Mouse (Mus musculus) lung, postnatal 0 days (tissue): ENCODE data around the gene Acy3. TPM values are rescaled to one million over a fixed set of nuclear protein-coding genes. Genes with fewer than 3 reads are reported as not detected.

ENCODE experiments used
- ATAC-seq: fragments of 200-750 bp; cut with Nextera tagmentation; 2 replicates; pipeline ENCODE4 v1.8.0; 2017; ENCODE audit warnings: moderate library complexity
- DNase-seq: peaks from one replicate; pipeline ENCODE4 v3.0.0-alpha.2; 2016; ENCODE audit warnings: low spot score
- H3K27ac ChIP-seq: fragments of 300-500 bp; sonication (generic); 2 replicates; pipeline ENCODE4 v1.5.1; 2014; ENCODE audit warnings: antibody characterized with exemption, mild to moderate bottlenecking, low read length, mixed read lengths
- H3K27me3 ChIP-seq: fragments of 300-500 bp; sonication (generic); replicated peaks from 2 replicates; pipeline ENCODE4 v1.6.1; 2014; ENCODE audit warnings: low read length, mixed read lengths; ENCODE audit not compliant: insufficient read depth
- H3K36me3 ChIP-seq: fragments of 300-500 bp; sonication (generic); 2 replicates; pipeline ENCODE4 v1.6.1; 2014; ENCODE audit warnings: low read length, mixed read lengths; ENCODE audit not compliant: insufficient read depth
- H3K4me1 ChIP-seq: fragments of 300-500 bp; sonication (generic); 2 replicates; pipeline ENCODE4 v1.6.1; 2014; ENCODE audit warnings: antibody characterized with exemption, low read depth, low read length, mixed read lengths; ENCODE audit not compliant: insufficient read depth
- H3K4me2 ChIP-seq: fragments of 300-500 bp; sonication (generic); replicated peaks from 2 replicates; pipeline ENCODE4 v1.6.1; 2014; ENCODE audit warnings: low read depth, mild to moderate bottlenecking, low read length, moderate library complexity, mixed read lengths
- H3K4me3 ChIP-seq: fragments of 300-500 bp; sonication (generic); 2 replicates; pipeline ENCODE4 v1.5.1; 2014; ENCODE audit warnings: low read depth, low read length
- H3K9ac ChIP-seq: fragments of 300-500 bp; sonication (generic); replicated peaks from 2 replicates; pipeline ENCODE4 v1.6.1; 2014; ENCODE audit warnings: low read depth, mild to moderate bottlenecking
- H3K9me3 ChIP-seq: fragments of 300-500 bp; sonication (generic); 2 replicates; pipeline ENCODE4 v1.6.1; 2016; ENCODE audit warnings: low read length, mixed read lengths
- CTCF ChIP-seq: IDR thresholded peaks from 2 replicates; pipeline ENCODE4 v1.5.1; 2016; ENCODE audit warnings: antibody characterized with exemption, mild to moderate bottlenecking
- EP300 ChIP-seq: IDR thresholded peaks from 2 replicates; pipeline ENCODE4 v1.6.1; 2016; ENCODE audit warnings: antibody characterized with exemption, mild to moderate bottlenecking, control low read depth
- WGBS: fragments of 180-500 bp; shearing (Covaris S2); extraction: QIAGEN DNeasy Blood & Tissue Kit; methylation state at CpG from one replicate; pipeline ENCODE4 v1.1.7; 2014; 5-methylcytosine and 5-hydroxymethylcytosine counted together
- polyA plus RNA-seq: library from polyadenylated mRNA; unstranded; fragments of >200 nt; fragmentation: Nextera tagmentation; extraction: Ambion mirVana; gene quantifications from 2 replicates; pipeline ENCODE4 v1.2.1, GENCODE M21; 2015

The Acy3 gene
- polyA plus RNA-seq, 1 experiment from 2014 or later = 15.7 TPM

DNA sequence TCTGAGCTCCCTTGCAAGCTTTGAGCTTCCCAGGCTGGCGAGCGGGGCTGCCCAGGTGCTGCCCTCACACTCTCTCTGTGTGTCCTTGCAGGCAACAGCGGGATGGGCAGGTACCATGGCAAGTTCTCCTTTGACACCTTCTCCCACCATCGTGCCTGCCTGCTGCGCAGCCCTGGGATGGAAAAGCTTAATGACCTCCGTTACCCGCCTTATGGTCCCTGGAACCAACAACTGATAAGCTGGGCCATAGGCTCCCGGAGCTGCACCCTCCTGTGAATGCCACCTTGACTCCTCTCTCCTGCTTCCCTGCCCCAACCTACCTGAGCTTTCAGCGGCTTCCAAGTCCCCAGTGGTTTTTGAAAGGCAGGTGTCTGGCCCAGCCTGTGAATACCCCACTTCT lies 5.5 kb upstream of the Acy3 start:
- H3K4me2 ChIP-seq = no peak overlapping the region
- H3K9me3 ChIP-seq = no peaks in the 10 kb centered on the region
- no peak overlapping the region for H3K27ac ChIP-seq
- WGBS = 72% methylated on average over 9 of the region's 9 CpGs
- TF ChIP-seq EP300 = no peak
- TF ChIP-seq CTCF = no peak
- no peak overlapping the region for H3K9ac ChIP-seq
- no peaks in the 10 kb centered on the region for H3K36me3 ChIP-seq
- DNase-seq = no peak
- H3K4me3 ChIP-seq = no peak overlapping the region
- no peaks in the 10 kb centered on the region for H3K4me1 ChIP-seq
- no peak for ATAC-seq
- H3K27me3 ChIP-seq = no peaks in the 10 kb centered on the region

DNA sequence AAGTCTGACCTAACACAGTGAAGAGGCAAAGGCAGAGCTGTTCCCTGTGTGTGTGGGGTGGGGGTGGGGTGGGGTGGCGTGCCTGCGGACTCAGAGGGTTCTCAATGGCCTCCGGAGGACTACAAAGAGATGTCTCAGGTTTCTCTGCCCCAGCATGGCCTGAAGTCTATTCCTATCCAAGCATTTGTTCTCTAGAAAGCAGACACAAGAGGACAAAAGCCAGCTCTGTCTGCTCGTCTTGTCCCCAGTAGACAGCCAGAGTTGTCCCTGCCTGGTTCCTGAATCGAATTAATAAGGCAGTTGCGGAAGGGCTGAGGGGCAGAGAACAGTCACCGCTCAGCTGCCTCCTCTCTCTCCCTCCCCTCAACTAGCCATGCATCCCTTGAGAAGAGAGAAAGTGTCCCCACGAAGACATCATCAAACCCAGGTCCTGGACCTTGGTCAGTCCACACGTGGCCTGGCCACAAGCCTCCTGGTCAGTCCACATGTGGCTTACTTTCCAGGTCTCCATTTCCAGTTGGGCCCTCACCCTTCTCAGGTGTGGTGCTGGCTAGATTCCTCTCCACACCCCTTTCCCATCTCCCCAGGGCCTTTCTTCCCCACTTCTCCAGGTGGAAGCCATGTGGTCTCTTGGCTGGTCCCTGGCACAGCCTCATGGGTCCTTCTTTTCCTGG lies 2.7 kb upstream of the Acy3 start:
- DNase-seq (no peak), ATAC-seq (no peak)
- no peaks in the 10 kb centered on the region for H3K27me3 ChIP-seq
- TF ChIP-seq CTCF (no peak), EP300 (no peak)
- peaks cover 10% of the 10 kb centered on the region; the same call in 1 of the 2 replicates for H3K4me1 ChIP-seq
- no peak overlapping the region for H3K4me2 ChIP-seq
- no peaks in the 10 kb centered on the region for H3K36me3 ChIP-seq
- WGBS = 55% methylated on average over 9 of the region's 9 CpGs
- H3K9me3 ChIP-seq = no peaks in the 10 kb centered on the region
- no peak overlapping the region for H3K4me3 ChIP-seq
- H3K27ac ChIP-seq = no peak overlapping the region
- H3K9ac ChIP-seq = no peak overlapping the region

DNA sequence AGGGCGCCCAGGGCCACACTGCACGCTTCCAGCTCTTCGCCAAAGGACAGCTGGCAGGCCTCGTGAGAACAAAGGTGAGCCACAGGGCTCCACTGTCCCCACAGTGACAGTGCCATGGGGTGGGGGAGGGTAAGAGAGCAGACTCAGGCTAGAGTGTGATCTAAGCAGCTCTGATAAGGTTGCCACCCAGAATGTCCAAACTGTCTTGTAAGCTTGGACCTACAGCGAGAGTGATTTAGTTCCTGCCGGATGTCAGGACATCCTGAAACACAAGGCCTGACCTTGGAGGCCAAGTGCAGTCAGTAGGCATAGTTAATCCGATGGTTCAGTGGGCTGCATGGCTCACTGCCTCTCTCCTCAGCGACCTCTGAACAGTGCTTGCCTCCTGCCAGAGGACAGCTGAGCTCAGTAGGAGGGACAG lies 1.1 kb upstream of the Acy3 start:
- Histone ChIP-seq H3K4me1 (peaks cover 10% of the 10 kb centered on the region; the same call in 1 of the 2 replicates), H3K27ac (peak overlapping the region; percentile 11), H3K4me3 (no peak overlapping the region), H3K9me3 (no peaks in the 10 kb centered on the region), H3K9ac (no peak overlapping the region), H3K4me2 (no peak overlapping the region), H3K27me3 (no peaks in the 10 kb centered on the region), H3K36me3 (no peaks in the 10 kb centered on the region)
- no peak for TF ChIP-seq CTCF
- 0 out of 2 replicates have a peak, but pooled peaks have one; percentile 26 for TF ChIP-seq EP300
- DNase-seq (peak; percentile 61), ATAC-seq (peak; percentile 69)
- WGBS = 28% methylated on average over 8 of the region's 8 CpGs

DNA sequence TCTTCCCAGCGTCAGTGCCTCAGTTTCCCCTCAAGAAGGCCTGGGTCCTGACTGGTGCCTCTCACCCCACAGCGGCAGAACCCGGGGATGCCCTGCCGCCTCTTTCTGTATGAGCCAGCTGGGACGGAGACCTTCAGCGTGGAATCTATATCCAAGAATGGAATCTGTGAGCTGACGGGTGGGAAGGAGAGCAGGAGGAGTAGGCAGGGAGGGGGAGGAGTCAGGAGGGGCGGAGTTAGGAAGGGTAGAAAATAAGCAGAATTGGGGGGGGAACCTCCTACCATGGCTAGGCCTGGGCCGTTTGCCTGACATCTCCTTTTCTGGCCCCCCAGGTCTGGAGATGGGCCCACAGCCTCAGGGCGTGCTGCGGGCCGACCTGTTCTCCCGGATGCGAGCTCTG lies 1.7 kb downstream of the Acy3 start:
- H3K27me3 ChIP-seq = no peaks in the 10 kb centered on the region
- ATAC-seq = no peak
- H3K27ac ChIP-seq = no peak overlapping the region
- H3K4me3 ChIP-seq = no peak overlapping the region
- H3K36me3 ChIP-seq = no peaks in the 10 kb centered on the region
- peaks cover 10% of the 10 kb centered on the region; the same call in 1 of the 2 replicates for H3K4me1 ChIP-seq
- WGBS = 83% methylated on average over 14 of the region's 14 CpGs
- no peak for TF ChIP-seq CTCF
- TF ChIP-seq EP300 = no peak
- DNase-seq = no peak
- no peak overlapping the region for H3K9ac ChIP-seq
- no peaks in the 10 kb centered on the region for H3K9me3 ChIP-seq
- H3K4me2 ChIP-seq = no peak overlapping the region

GRCm38 (mm10) chr19:3988750-3989149 lies 2.4 kb downstream of the Acy3 start:
- ATAC-seq (no peak), DNase-seq (no peak)
- Histone ChIP-seq H3K9me3 (no peaks in the 10 kb centered on the region), H3K9ac (no peak overlapping the region), H3K36me3 (no peaks in the 10 kb centered on the region), H3K4me1 (peaks cover 10% of the 10 kb centered on the region; the same call in 1 of the 2 replicates), H3K4me2 (no peak overlapping the region), H3K27ac (no peak overlapping the region), H3K27me3 (no peaks in the 10 kb centered on the region), H3K4me3 (no peak overlapping the region)
- WGBS = 81% methylated on average over 4 of the region's 4 CpGs
- TF ChIP-seq EP300 = no peak
- TF ChIP-seq CTCF = peak; percentile 45

- Histone ChIP-seq H3K36me3 (no peaks in the 10 kb centered on the region), H3K9ac (no peak overlapping the region), H3K4me3 (no peak overlapping the region), H3K4me2 (no peak overlapping the region), H3K27me3 (no peaks in the 10 kb centered on the region), H3K9me3 (no peaks in the 10 kb centered on the region), H3K27ac (no peak overlapping the region), H3K4me1 (peaks cover 11% of the 10 kb centered on the region; the same call in 1 of the 2 replicates)
- ATAC-seq = no peak
- 35% methylated on average over 6 of the region's 6 CpGs for WGBS
- TF ChIP-seq EP300 (no peak), CTCF (no peak)
- no peak for DNase-seq
These were observed 4.4 kb downstream of the Acy3 start for GRCm38 (mm10) chr19:3990804-3991203.
